In genomic region chr5:109557321-109558122, GRCm38 (mm10) we compare ENCODE assay signal across 8 mouse cellular contexts. TPM values are rescaled to one million over a fixed set of nuclear protein-coding genes. Genes with fewer than 3 reads are reported as not detected.
DNase-seq lines count a peak whose midpoint lies in the region; ATAC-seq and TF ChIP-seq lines count a peak whose summit lies in the region.

No protein-coding gene starts in this region.

- peak overlapping the region; percentile 95 for H3K27ac ChIP-seq in forebrain, embryonic 13.5 days
- H3K27ac ChIP-seq in liver, postnatal 0 days (ENCODE audit: low read depth), result peak overlapping the region; percentile 97
- H3K27ac ChIP-seq in neural tube, embryonic 14.5 days (ENCODE audit: low read depth, low read length), result peak overlapping the region; percentile 91

- WGBS in forebrain, embryonic 13.5 days, result under 1% methylated on average over 35 of the region's 35 CpGs
- under 1% methylated on average over 35 of the region's 35 CpGs for WGBS in liver, postnatal 0 days (ENCODE audit: insufficient replicate concordance)
- under 1% methylated on average over 35 of the region's 35 CpGs for WGBS in neural tube, embryonic 14.5 days

- no peak; the same call in 1 of the 2 replicates for TF ChIP-seq EP300 in liver, postnatal 0 days (IDR thresholded peaks at IDR 0.05; ENCODE audit: low read depth)

- peak; percentile 81 for DNase-seq in G1E (ENCODE audit: low spot score)
- DNase-seq in cerebellum, adult 11 months, result peak; percentile 100
- DNase-seq in heart, postnatal 25 days (ENCODE audit: low spot score), result peak; percentile 93
- DNase-seq in layer of hippocampus, adult 11-12 months (ENCODE audit: low spot score), result peak; percentile 98
- DNase-seq in liver, postnatal 0 days, result peak; percentile 94
- DNase-seq in thymus, adult 18-20 months, result peak; percentile 90 to 93

- ATAC-seq in G1E (ENCODE audit: extremely low read depth, insufficient number of reproducible peaks, low FRiP score, poor library complexity, severe bottlenecking), result peak; percentile 41
- peak; percentile 79 for ATAC-seq in forebrain, embryonic 13.5 days
- peak; percentile 67 for ATAC-seq in liver, postnatal 0 days
- ATAC-seq in neural tube, embryonic 14.5 days (ENCODE audit: low read depth), result peak; percentile 72

- peaks cover 43% of the 10 kb centered on the region for H3K9me3 ChIP-seq in G1E (replicated peaks)
- peaks cover 43% of the 10 kb centered on the region for H3K9me3 ChIP-seq in forebrain, embryonic 13.5 days (replicated peaks)
- peaks cover 36% of the 10 kb centered on the region for H3K9me3 ChIP-seq in liver, postnatal 0 days (ENCODE audit: low read length)
- peaks cover 11% of the 10 kb centered on the region for H3K9me3 ChIP-seq in neural tube, embryonic 14.5 days (ENCODE audit: control insufficient read depth, low read length)

- peak overlapping the region; percentile 71 for H3K4me3 ChIP-seq in G1E (ENCODE audit: low read depth, low read length)
- peak overlapping the region; percentile 57 for H3K4me3 ChIP-seq in forebrain, embryonic 13.5 days
- H3K4me3 ChIP-seq in liver, postnatal 0 days (ENCODE audit: low read depth, low read length), result peak overlapping the region; percentile 70
- peak overlapping the region; percentile 52 for H3K4me3 ChIP-seq in neural tube, embryonic 14.5 days (ENCODE audit: low read depth, low read length)

- peak overlapping the region; percentile 57 for H3K4me2 ChIP-seq in forebrain, embryonic 13.5 days
- H3K4me2 ChIP-seq in liver, postnatal 0 days (ENCODE audit: low read depth, low read length), result peak overlapping the region; percentile 81
- H3K4me2 ChIP-seq in neural tube, embryonic 14.5 days (ENCODE audit: low read depth, low read length), result peak overlapping the region; percentile 45

- H3K4me1 ChIP-seq in G1E (ENCODE audit: insufficient read depth, low read depth, low read length), result peaks cover 10% of the 10 kb centered on the region
- H3K4me1 ChIP-seq in forebrain, embryonic 13.5 days, result no peaks in the 10 kb centered on the region
- H3K4me1 ChIP-seq in liver, postnatal 0 days (ENCODE audit: insufficient read depth), result no peaks in the 10 kb centered on the region; the same call in 1 of the 2 replicates
- no peaks in the 10 kb centered on the region for H3K4me1 ChIP-seq in neural tube, embryonic 14.5 days (ENCODE audit: control insufficient read depth, insufficient read depth, low read length)

- H3K27me3 ChIP-seq in G1E (ENCODE audit: insufficient read depth, low read length), result no peaks in the 10 kb centered on the region; the same call in 1 of the 2 replicates
- H3K27me3 ChIP-seq in forebrain, embryonic 13.5 days, result no peaks in the 10 kb centered on the region
- no peaks in the 10 kb centered on the region for H3K27me3 ChIP-seq in liver, postnatal 0 days (ENCODE audit: insufficient read depth, low read length)
- no peaks in the 10 kb centered on the region for H3K27me3 ChIP-seq in neural tube, embryonic 14.5 days (ENCODE audit: control insufficient read depth, insufficient read depth, low read length)

- TF ChIP-seq CTCF in G1E (IDR thresholded peaks at IDR 0.05; ENCODE audit: low read depth, low read length), result no peak
- TF ChIP-seq CTCF in liver, postnatal 0 days (IDR thresholded peaks at IDR 0.05; ENCODE audit: low read depth), result no peak

- peak overlapping the region; percentile 56 for H3K9ac ChIP-seq in forebrain, embryonic 13.5 days
- 0 out of 2 replicates have a peak overlapping the region, but pooled peaks have one; percentile 19 for H3K9ac ChIP-seq in liver, postnatal 0 days (replicated peaks)
- peak overlapping the region; percentile 21 for H3K9ac ChIP-seq in neural tube, embryonic 14.5 days (replicated peaks; ENCODE audit: low read depth, low read length)

- H3K36me3 ChIP-seq in G1E (replicated peaks), result peaks cover 39% of the 10 kb centered on the region
- H3K36me3 ChIP-seq in forebrain, embryonic 13.5 days (ENCODE audit: poor library complexity, severe bottlenecking), result peaks cover 24% of the 10 kb centered on the region
- peaks cover 4% of the 10 kb centered on the region; the same call in 1 of the 2 replicates for H3K36me3 ChIP-seq in liver, postnatal 0 days (replicated peaks; ENCODE audit: insufficient read depth, low read length)
- no peaks in the 10 kb centered on the region for H3K36me3 ChIP-seq in neural tube, embryonic 14.5 days (ENCODE audit: control insufficient read depth, insufficient read depth, low read length)

- intact Hi-C loops in heart, postnatal 25 days (cut with DNase I), result no loop called here

RNA-seq across cellular contexts. Expression of gene Crlf2, which starts 1.3 kb away (rescaled TPM):
- total RNA-seq in G1E (2014; fragmentation: Nextera tagmentation), result 3.2 and 4.2 TPM in 2 replicates
- 4.0 and 6.2 TPM in 2 replicates for total RNA-seq in G1E (2017)
- polyA plus RNA-seq in G1E (2012), result 37.4 and 52.7 TPM in 2 replicates
- polyA plus RNA-seq in forebrain, embryonic 13.5 days (2015; fragmentation: Nextera tagmentation; extraction: Ambion mirVana), result 5.8 and 6.8 TPM in 2 replicates
- total RNA-seq in heart, postnatal 25 days (2021), result 1 to 10 TPM; 6.3 to 7.1 TPM
- polyA plus RNA-seq in liver, postnatal 0 days (2015; fragmentation: Nextera tagmentation; extraction: Ambion mirVana), result 8.9 and 10.2 TPM in 2 replicates
- 13.8 and 19.3 TPM in 2 replicates for polyA plus RNA-seq in neural tube, embryonic 14.5 days (2014; fragmentation: Nextera tagmentation; extraction: Ambion mirVana)

Comparison
In these comparisons a context has a peak if more than half of its experiments do, and no peak if none do; other contexts are left out.
1. Peak in every context shown above with its lines: DNase-seq, ATAC-seq, H3K4me3 ChIP-seq and H3K27ac ChIP-seq.